Mouse (Mus musculus) urinary bladder, postnatal 4 days (tissue): Measurements from ENCODE around the gene Ncoa4.
A peak's percentile ranks its signal among the peaks of the same experiment; 100 is the strongest.

ENCODE experiments used
- DNase-seq, 2 experiments: peaks; one replicate each; pipeline ENCODE4 v3.0.0; 2021 to 2022; ENCODE audit warnings: low spot score in 2 of 2

The Ncoa4 gene

DNA sequence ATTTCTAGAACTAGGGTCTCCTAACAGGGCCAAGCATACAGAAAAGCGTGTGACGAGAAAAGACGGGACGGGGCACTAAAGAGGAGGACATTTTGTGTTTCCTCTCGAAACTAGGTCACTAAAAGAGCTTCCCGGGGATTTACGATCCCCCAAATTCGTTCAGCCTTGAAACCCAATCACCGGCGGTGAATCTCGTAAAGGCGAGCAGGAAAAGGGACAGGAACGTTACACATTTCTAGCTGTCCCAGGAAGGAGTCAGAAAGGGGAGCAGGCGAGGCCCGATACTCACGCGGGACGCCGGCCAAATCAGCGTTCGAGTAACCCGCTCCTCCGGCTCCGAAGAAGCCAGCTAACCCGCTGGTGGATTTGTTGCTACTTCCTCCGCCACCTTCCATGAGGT lies 41.7 kb downstream of the Ncoa4 start:
- DNase-seq: no peak

DNA sequence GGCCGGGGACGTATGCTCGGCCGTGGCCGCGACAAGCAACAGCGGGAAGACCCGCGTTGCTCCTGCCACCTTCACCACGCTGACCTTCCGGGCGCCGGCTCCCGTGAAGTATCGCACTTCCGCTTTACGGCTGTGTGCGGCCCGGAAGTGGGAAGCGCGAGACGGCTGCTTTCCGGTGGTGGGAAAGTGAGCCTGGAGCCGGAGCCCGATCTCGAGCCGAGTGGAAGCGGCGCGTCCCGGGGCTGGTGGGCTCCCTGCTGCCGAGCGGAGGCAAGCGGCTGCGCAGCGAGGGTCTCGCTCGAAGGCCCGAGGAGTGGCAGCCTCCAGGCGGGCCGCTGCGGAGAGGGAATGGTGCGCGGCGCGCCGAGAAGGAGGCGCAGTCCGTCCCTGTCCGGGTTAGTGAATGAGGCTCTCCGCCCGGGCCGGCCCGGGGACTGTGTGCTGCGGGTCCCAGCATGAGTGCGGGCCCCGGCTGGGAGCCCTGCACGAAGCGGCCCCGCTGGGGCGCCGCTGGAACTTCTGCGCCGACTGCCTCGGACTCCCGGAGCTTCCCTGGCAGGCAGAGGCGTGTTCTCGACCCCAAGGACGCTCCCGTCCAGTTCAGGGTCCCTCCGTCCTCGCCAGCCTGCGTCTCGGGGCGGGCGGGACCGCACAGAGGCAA lies 42.3 kb downstream of the Ncoa4 start, which contains the start of the genes Timm23 and Parg:
TSS of gene Timm23 (minus strand) at position 108 of the 661 bp plus-strand sequence.
TSS of gene Parg (plus strand) at position 159 of the 661 bp plus-strand sequence.
- peak; percentile 82 to 88 for DNase-seq

DNA sequence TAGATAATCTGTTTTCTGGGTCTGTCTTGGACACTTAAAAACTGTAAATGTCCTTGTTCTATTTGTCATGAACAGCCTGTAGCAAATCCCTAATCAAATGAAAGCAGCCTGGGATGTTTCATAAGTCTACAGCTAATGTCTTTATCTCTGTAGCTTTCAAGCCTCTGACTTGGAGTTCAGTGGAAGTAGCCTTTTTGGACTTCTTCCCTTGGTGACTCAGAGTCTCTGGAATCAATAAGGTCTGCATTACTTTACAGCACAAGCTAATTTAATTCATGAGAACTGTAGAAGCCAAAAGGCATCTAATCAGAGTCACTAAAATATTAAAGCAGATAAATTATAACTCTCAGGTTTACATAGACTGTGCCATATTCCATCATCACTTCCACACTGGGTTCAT lies 66.9 kb downstream of the Ncoa4 start:
- no peak for DNase-seq

DNA sequence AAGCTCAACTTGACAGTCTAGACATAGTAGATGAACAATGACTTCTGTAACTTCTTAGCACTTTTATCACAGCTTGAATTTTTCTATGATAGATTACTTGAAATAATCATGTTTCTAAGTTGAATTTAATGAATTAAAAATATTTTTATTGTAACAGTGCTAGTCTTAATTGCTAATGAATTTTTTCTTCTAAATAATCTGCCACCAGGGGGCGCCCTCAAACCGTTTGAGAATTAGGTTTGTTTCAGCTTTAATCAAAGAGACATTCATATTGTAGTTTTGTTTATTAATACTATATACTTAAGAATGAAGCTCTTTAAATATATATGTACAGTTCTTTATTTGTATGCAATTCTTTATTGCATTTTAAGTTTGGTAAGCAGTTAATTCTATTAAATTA lies 69.3 kb downstream of the Ncoa4 start:
- no peak for DNase-seq
